Mouse (Mus musculus): ENCODE measurements around the gene Upf2. TPM values are rescaled to one million over a fixed set of nuclear protein-coding genes. Genes with fewer than 3 reads are reported as not detected.

The Upf2 gene
- total RNA-seq (2023; ENCODE audit: inconsistent age), result 55.4 to 62.6 TPM (median 58.7 TPM) in 4 replicates

GRCm38 (mm10) chr2:5950766-5951595 is at the start of gene Upf2:
Gene Upf2, plus strand, starts transcription at chr2:5951469.

GRCm38 (mm10) chr2:5942416-5943032 is 8.7 kb upstream of the Upf2 start, which contains the start of gene Dhtkd1:
Gene Dhtkd1, minus strand, starts transcription at chr2:5942792.

Other genes starting within 250 kb of the Upf2 start
- 49.1 to 64.1 TPM (median 51.2 TPM) in 4 replicates for gene Camk1d, start 237.0 kb upstream of the Upf2 start, total RNA-seq (2023; ENCODE audit: inconsistent age)
- gene Nudt5, start 106.5 kb upstream of the Upf2 start, total RNA-seq (2023; ENCODE audit: inconsistent age), result 25.2 to 30.8 TPM (median 27.9 TPM) in 4 replicates
- gene Cdc123, start 106.3 kb upstream of the Upf2 start, total RNA-seq (2023; ENCODE audit: inconsistent age), result 79.3 to 106 TPM (median 92.1 TPM) in 4 replicates
- 0.75 to 2.3 TPM (median 1.3 TPM) in 4 replicates for gene Gm13199, start 88.5 kb upstream of the Upf2 start, total RNA-seq (2023; ENCODE audit: inconsistent age)
- 26.8 to 40.1 TPM (median 38.8 TPM) in 4 replicates for gene Sec61a2, start 56.0 kb upstream of the Upf2 start, total RNA-seq (2023; ENCODE audit: inconsistent age)
- gene Dhtkd1, start 8.7 kb upstream of the Upf2 start, total RNA-seq (2023; ENCODE audit: inconsistent age), result 0.51 to 0.86 TPM (median 0.75 TPM) in 4 replicates
- gene Proser2, start 178.7 kb downstream of the Upf2 start, total RNA-seq (2023; ENCODE audit: inconsistent age), result not detected in 4 replicates